Mouse (Mus musculus): ENCODE data around the gene Rad54l2. TPM values are rescaled to one million over a fixed set of nuclear protein-coding genes. Genes with fewer than 3 reads are reported as not detected.

The Rad54l2 gene
- polyA plus RNA-seq, 1 experiment from 2014 or later = 6.4 TPM

GRCm38 (mm10) chr9:106659935-106660334 is 129.1 kb downstream of the Rad54l2 start:
- no peaks in the 10 kb centered on the region for H3K9me3 ChIP-seq
- no peak overlapping the region for H3K27ac ChIP-seq
- WGBS = 71% methylated on average over 1 of the region's 1 CpGs
- peaks cover 42% of the 10 kb centered on the region for H3K27me3 ChIP-seq (ENCODE audit: insufficient read depth, poor library complexity, severe bottlenecking)
- H3K36me3 ChIP-seq = peaks cover 55% of the 10 kb centered on the region
- H3K4me1 ChIP-seq = peaks cover 62% of the 10 kb centered on the region
- no peak overlapping the region for H3K4me3 ChIP-seq
- DNase-seq (ENCODE audit: low spot score) = no peak

- 79% methylated on average over 7 of the region's 7 CpGs for WGBS
- Histone ChIP-seq H3K27me3 (ENCODE audit: insufficient read depth, poor library complexity, severe bottlenecking) (peaks cover 46% of the 10 kb centered on the region), H3K36me3 (peaks cover 51% of the 10 kb centered on the region), H3K9me3 (no peaks in the 10 kb centered on the region), H3K4me1 (peaks cover 59% of the 10 kb centered on the region), H3K4me3 (no peak overlapping the region), H3K27ac (no peak overlapping the region)
- DNase-seq (ENCODE audit: low spot score) = no peak
Measured at GRCm38 (mm10) chr9:106659441-106659840, 129.6 kb downstream of the Rad54l2 start.

DNA sequence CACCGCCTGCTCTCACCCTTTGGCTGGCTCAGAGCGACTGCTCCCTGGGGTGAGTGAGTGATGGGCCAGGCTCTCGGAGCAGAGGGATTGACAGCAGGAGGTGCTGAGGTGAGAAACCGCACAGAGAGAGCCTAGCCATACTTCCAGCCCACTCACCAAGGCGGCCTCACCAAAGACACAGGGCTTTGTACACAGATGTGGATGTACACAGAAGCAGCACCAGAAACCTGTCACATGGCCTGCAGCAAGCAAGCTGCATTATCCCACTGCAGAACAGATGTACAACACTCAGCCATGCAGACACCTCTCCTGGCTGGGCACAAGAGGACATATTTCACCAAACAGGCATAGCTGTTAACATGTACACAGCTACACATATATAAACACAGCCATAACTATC is 131.4 kb downstream of the Rad54l2 start:
- peaks cover 63% of the 10 kb centered on the region for H3K27me3 ChIP-seq (ENCODE audit: insufficient read depth, poor library complexity, severe bottlenecking)
- peaks cover 41% of the 10 kb centered on the region for H3K4me1 ChIP-seq
- H3K27ac ChIP-seq = no peak overlapping the region
- no peak overlapping the region for H3K4me3 ChIP-seq
- H3K36me3 ChIP-seq = peaks cover 44% of the 10 kb centered on the region
- H3K9me3 ChIP-seq = no peaks in the 10 kb centered on the region
- WGBS = 17% methylated on average over 5 of the region's 5 CpGs
- no peak for DNase-seq (ENCODE audit: low spot score)

GRCm38 (mm10) chr9:106656820-106657219 is 132.2 kb downstream of the Rad54l2 start:
- peaks cover 64% of the 10 kb centered on the region for H3K27me3 ChIP-seq (ENCODE audit: insufficient read depth, poor library complexity, severe bottlenecking)
- no peak overlapping the region for H3K27ac ChIP-seq
- H3K36me3 ChIP-seq = peaks cover 37% of the 10 kb centered on the region
- peaks cover 37% of the 10 kb centered on the region for H3K4me1 ChIP-seq
- no peak for DNase-seq (ENCODE audit: low spot score)
- no peaks in the 10 kb centered on the region for H3K9me3 ChIP-seq
- 18% methylated on average over 5 of the region's 5 CpGs for WGBS
- no peak overlapping the region for H3K4me3 ChIP-seq

DNA sequence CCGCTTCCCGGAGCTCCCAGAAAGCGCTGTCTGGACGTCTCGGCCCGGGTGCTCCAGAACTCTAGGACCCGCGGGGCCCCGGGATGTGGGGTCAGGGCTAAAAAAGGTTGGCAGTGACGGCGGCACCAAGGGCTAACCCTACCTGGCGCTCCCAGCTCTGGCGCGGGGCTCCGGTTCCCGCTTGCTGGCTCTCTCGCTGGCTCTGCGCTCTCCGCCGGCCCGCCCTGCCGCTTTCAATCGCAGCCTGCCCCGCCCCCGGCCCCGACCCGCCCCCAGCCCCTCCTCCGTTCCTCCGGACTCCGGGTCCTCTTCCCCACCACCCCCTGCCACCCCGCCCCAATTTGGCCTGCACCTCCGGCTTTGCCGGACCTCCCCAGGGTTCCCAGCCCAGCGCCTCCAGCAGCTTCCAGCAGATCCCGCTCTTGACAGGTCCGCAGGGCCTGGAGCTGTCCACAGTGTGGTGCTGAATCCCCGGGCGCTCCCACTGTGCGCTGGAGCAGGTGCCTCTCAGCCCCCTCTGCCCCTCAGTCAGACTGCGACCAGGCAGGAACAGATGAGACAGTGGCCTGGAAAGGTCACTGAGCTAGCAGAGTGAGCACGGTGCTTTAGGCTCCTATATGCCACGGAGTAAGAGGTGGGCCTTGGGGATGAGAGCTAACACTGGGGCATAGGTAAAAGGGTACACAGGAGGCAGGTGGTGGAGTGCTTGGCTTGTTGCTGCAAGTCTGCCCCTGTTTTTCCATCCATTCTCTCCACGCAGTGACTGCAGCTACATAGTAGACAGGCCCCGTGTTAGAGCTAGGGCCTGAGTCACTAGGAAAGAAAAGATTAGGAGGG is 132.9 kb downstream of the Rad54l2 start, which contains the start of gene Grm2:
Grm2 (minus strand) TSS at position 199 of the 837 bp plus-strand sequence.
- Histone ChIP-seq H3K27me3 (ENCODE audit: insufficient read depth, poor library complexity, severe bottlenecking) (peaks cover 64% of the 10 kb centered on the region), H3K9me3 (no peaks in the 10 kb centered on the region), H3K27ac (no peak within 1 kb of the TSS), H3K4me3 (peak within 1 kb of the TSS; percentile 54), H3K4me1 (peaks cover 31% of the 10 kb centered on the region), H3K36me3 (peaks cover 30% of the 10 kb centered on the region)
- peak; percentile 89 for DNase-seq (ENCODE audit: low spot score)
- 2% methylated on average over 44 of the region's 44 CpGs for WGBS

DNA sequence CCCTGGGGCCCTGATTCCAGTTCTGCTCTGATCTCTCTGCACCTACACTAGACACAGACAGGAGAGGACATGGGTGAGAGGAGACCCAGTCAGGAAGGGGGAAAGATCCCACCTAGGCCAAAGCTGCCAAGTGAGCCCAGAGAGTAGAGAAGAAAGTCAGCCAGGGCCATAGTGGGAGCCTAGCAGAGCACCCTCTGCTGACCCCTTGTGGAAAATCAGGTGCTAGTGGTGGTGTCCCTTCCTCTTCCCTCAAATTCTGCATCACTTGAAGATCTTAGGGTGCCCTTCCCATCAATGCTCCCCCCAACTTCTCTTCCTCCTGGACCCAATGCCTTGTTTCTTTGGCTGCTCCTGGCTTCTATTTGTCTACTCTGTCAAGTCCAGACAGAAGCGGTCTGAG is 136.3 kb downstream of the Rad54l2 start:
- Histone ChIP-seq H3K4me1 (peaks cover 25% of the 10 kb centered on the region), H3K4me3 (no peak overlapping the region), H3K9me3 (no peaks in the 10 kb centered on the region), H3K27ac (no peak overlapping the region), H3K27me3 (ENCODE audit: insufficient read depth, poor library complexity, severe bottlenecking) (peaks cover 56% of the 10 kb centered on the region), H3K36me3 (no peaks in the 10 kb centered on the region)
- DNase-seq (ENCODE audit: low spot score) = no peak
- WGBS = 62% methylated on average over 1 of the region's 1 CpGs

GRCm38 (mm10) chr9:106647226-106647625 is 141.8 kb downstream of the Rad54l2 start:
- no peak overlapping the region for H3K27ac ChIP-seq
- no peak overlapping the region for H3K4me3 ChIP-seq
- 63% methylated on average over 27 of the region's 27 CpGs for WGBS
- peaks cover 25% of the 10 kb centered on the region for H3K27me3 ChIP-seq (ENCODE audit: insufficient read depth, poor library complexity, severe bottlenecking)
- DNase-seq (ENCODE audit: low spot score) = no peak
- no peaks in the 10 kb centered on the region for H3K36me3 ChIP-seq
- H3K4me1 ChIP-seq = no peaks in the 10 kb centered on the region
- H3K9me3 ChIP-seq = no peaks in the 10 kb centered on the region

- no peak overlapping the region for H3K27ac ChIP-seq
- WGBS = 77% methylated on average over 9 of the region's 9 CpGs
Measured at GRCm38 (mm10) chr9:106645684-106646271, 143.2 kb downstream of the Rad54l2 start.

GRCm38 (mm10) chr9:106643787-106644186 is 145.2 kb downstream of the Rad54l2 start:
- Histone ChIP-seq H3K27ac (no peak overlapping the region), H3K36me3 (no peaks in the 10 kb centered on the region), H3K4me3 (no peak overlapping the region), H3K27me3 (ENCODE audit: insufficient read depth, poor library complexity, severe bottlenecking) (peaks cover 25% of the 10 kb centered on the region), H3K4me1 (no peaks in the 10 kb centered on the region), H3K9me3 (no peaks in the 10 kb centered on the region)
- no peak for DNase-seq (ENCODE audit: low spot score)
- WGBS = 64% methylated on average over 6 of the region's 6 CpGs

More at GRCm38 (mm10) chr9:106645684-106646271, 143.2 kb downstream of the Rad54l2 start:
- no peaks in the 10 kb centered on the region for H3K9me3 ChIP-seq
- no peaks in the 10 kb centered on the region for H3K36me3 ChIP-seq
- no peak for DNase-seq (ENCODE audit: low spot score)
- no peak overlapping the region for H3K4me3 ChIP-seq
- peaks cover 25% of the 10 kb centered on the region for H3K27me3 ChIP-seq (ENCODE audit: insufficient read depth, poor library complexity, severe bottlenecking)
- H3K4me1 ChIP-seq = no peaks in the 10 kb centered on the region

GRCm38 (mm10) chr9:106643128-106643527 is 145.9 kb downstream of the Rad54l2 start:
- DNase-seq (ENCODE audit: low spot score) = no peak
- WGBS = 33% methylated on average over 7 of the region's 7 CpGs
- H3K36me3 ChIP-seq = no peaks in the 10 kb centered on the region
- peaks cover 23% of the 10 kb centered on the region for H3K27me3 ChIP-seq (ENCODE audit: insufficient read depth, poor library complexity, severe bottlenecking)
- no peaks in the 10 kb centered on the region for H3K4me1 ChIP-seq
- no peaks in the 10 kb centered on the region for H3K9me3 ChIP-seq
- no peak overlapping the region for H3K4me3 ChIP-seq
- H3K27ac ChIP-seq = no peak overlapping the region

DNA sequence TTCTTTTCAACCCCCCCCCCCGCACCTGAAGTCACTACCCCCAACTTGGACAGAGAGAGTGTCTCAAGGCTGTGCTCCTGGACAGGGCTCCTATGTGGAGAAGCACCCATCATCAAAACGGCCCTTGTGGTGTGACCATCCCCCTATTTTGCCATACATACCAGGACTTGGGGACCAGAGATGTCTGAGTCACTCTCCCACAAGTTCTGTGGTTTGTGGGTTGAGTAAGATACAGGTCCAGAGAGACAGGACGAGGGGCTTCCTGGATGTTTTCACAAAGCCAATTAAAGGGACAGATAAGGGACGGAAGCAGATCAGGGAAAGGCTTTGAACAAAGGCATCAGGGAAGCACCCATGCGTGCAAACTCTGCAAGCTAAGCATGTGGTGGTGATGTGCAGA is 147.6 kb downstream of the Rad54l2 start:
- WGBS = 27% methylated on average over 5 of the region's 5 CpGs
- Histone ChIP-seq H3K4me3 (no peak overlapping the region), H3K9me3 (no peaks in the 10 kb centered on the region), H3K27ac (no peak overlapping the region), H3K4me1 (no peaks in the 10 kb centered on the region), H3K27me3 (ENCODE audit: insufficient read depth, poor library complexity, severe bottlenecking) (peaks cover 5% of the 10 kb centered on the region), H3K36me3 (no peaks in the 10 kb centered on the region)
- DNase-seq (ENCODE audit: low spot score) = no peak

- no peak overlapping the region for H3K27ac ChIP-seq
- no peaks in the 10 kb centered on the region for H3K9me3 ChIP-seq
- no peaks in the 10 kb centered on the region for H3K36me3 ChIP-seq
- no peak overlapping the region for H3K4me3 ChIP-seq
- no peak for DNase-seq (ENCODE audit: low spot score)
- H3K27me3 ChIP-seq (ENCODE audit: insufficient read depth, poor library complexity, severe bottlenecking) = no peaks in the 10 kb centered on the region
- 90% methylated on average over 8 of the region's 8 CpGs for WGBS
- H3K4me1 ChIP-seq = no peaks in the 10 kb centered on the region
Measured at GRCm38 (mm10) chr9:106638154-106638553, 150.8 kb downstream of the Rad54l2 start.
